Mouse (Mus musculus): ENCODE measurements around the gene Rnf103. TPM values are rescaled to one million over a fixed set of nuclear protein-coding genes. Genes with fewer than 3 reads are reported as not detected.
A peak's percentile ranks its signal among the peaks of the same experiment; 100 is the strongest.

Gene Rnf103
- polyA plus RNA-seq, 1 experiment from 2014 or later, result 18.9 TPM

- DNase-seq (ENCODE audit: low spot score) (peak; percentile 95), ATAC-seq (peak; percentile 99)
- 3% methylated on average over 59 of the region's 59 CpGs for WGBS
- peak within 1 kb of the TSS; percentile 60 for H3K4me2 ChIP-seq (replicated peaks; ENCODE audit: low read depth, low read length)
- TF ChIP-seq EP300 (IDR thresholded peaks at IDR 0.05), result peak; percentile 41
- no peak for TF ChIP-seq CTCF (IDR thresholded peaks at IDR 0.05)
- H3K9ac ChIP-seq (replicated peaks; ENCODE audit: low read depth), result peak within 1 kb of the TSS; percentile 98
- H3K27me3 ChIP-seq (replicated peaks; ENCODE audit: insufficient read depth, low read length), result no peaks in the 10 kb centered on the region
- peak within 1 kb of the TSS; percentile 92 for H3K4me3 ChIP-seq (ENCODE audit: low read depth, low read length)
- H3K36me3 ChIP-seq (ENCODE audit: insufficient read depth, low read length), result no peaks in the 10 kb centered on the region
- H3K4me1 ChIP-seq (ENCODE audit: insufficient read depth, low read depth, low read length), result no peaks in the 10 kb centered on the region; the same call in 1 of the 2 replicates
- H3K9me3 ChIP-seq (ENCODE audit: low read length), result no peaks in the 10 kb centered on the region
- H3K27ac ChIP-seq (ENCODE audit: low read length), result peak within 1 kb of the TSS; percentile 99
Observed at GRCm38 (mm10) chr6:71543686-71544499, 50.2 kb downstream of the Rnf103 start, which contains the start of gene Chmp3. TSS of gene Chmp3 (plus strand) at chr6:71543797.

DNA sequence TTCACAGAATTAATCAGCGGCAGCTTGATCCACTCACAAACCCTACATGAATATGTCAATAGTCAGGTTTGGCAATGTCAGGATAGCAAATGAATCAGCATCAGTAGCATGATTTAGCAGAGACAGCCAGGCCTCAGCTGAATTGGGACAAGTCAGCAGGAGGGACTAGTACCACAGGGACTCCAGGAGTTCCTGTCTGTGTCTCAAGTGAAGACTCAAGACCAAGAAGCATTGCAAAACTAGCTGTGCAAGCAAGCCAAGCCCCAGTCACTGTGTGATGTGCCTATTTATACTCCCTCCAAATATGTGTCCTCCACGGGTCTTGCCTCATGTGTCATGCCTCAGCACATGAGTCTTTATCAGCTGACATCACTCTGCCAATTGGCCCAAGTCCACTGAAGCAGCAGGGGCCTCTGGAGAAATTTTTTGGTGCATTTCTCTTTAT, 61.8 kb downstream of the Rnf103 start:
- 64% methylated on average over 2 of the region's 2 CpGs for WGBS
- Histone ChIP-seq H3K27ac (ENCODE audit: low read length) (no peak overlapping the region), H3K4me3 (ENCODE audit: low read depth, low read length) (no peak overlapping the region), H3K36me3 (ENCODE audit: insufficient read depth, low read length) (peaks cover 3% of the 10 kb centered on the region; the same call in 1 of the 2 replicates), H3K27me3 (replicated peaks; ENCODE audit: insufficient read depth, low read length) (no peaks in the 10 kb centered on the region), H3K9ac (replicated peaks; ENCODE audit: low read depth) (no peak overlapping the region), H3K9me3 (ENCODE audit: low read length) (no peaks in the 10 kb centered on the region), H3K4me2 (replicated peaks; ENCODE audit: low read depth, low read length) (no peak overlapping the region), H3K4me1 (ENCODE audit: insufficient read depth, low read depth, low read length) (no peaks in the 10 kb centered on the region)
- DNase-seq (ENCODE audit: low spot score) (peak; percentile 11), ATAC-seq (peak; percentile 41; the same call in 1 of the 2 replicates)
- TF ChIP-seq EP300 (IDR thresholded peaks at IDR 0.05), result no peak
- no peak for TF ChIP-seq CTCF (IDR thresholded peaks at IDR 0.05)

- Histone ChIP-seq H3K27me3 (replicated peaks; ENCODE audit: insufficient read depth, low read length) (no peaks in the 10 kb centered on the region), H3K27ac (ENCODE audit: low read length) (no peak overlapping the region), H3K9me3 (ENCODE audit: low read length) (no peaks in the 10 kb centered on the region), H3K4me1 (ENCODE audit: insufficient read depth, low read depth, low read length) (no peaks in the 10 kb centered on the region), H3K4me3 (ENCODE audit: low read depth, low read length) (no peak overlapping the region), H3K9ac (replicated peaks; ENCODE audit: low read depth) (no peak overlapping the region), H3K36me3 (ENCODE audit: insufficient read depth, low read length) (peaks cover 6% of the 10 kb centered on the region; the same call in 1 of the 2 replicates), H3K4me2 (replicated peaks; ENCODE audit: low read depth, low read length) (no peak overlapping the region)
- no peak for TF ChIP-seq CTCF (IDR thresholded peaks at IDR 0.05)
- no peak for TF ChIP-seq EP300 (IDR thresholded peaks at IDR 0.05)
- ATAC-seq (no peak), DNase-seq (ENCODE audit: low spot score) (no peak)
- WGBS, result 91% methylated on average over 2 of the region's 2 CpGs
Observed at GRCm38 (mm10) chr6:71556826-71557225, 63.1 kb downstream of the Rnf103 start.

Other genes starting within 250 kb of the Rnf103 start
- gene Krcc1, start 222.2 kb upstream of the Rnf103 start, polyA plus RNA-seq (2015; fragmentation: Nextera tagmentation; extraction: Ambion mirVana), result 72.3 and 80.6 TPM in 2 replicates
- 0.80 and 1.2 TPM in 2 replicates for gene Smyd1, start 171.7 kb upstream of the Rnf103 start, polyA plus RNA-seq (2015; fragmentation: Nextera tagmentation; extraction: Ambion mirVana)
- 0.23 and 0.24 TPM in 2 replicates for gene Cd8b1, start 171.1 kb upstream of the Rnf103 start, polyA plus RNA-seq (2015; fragmentation: Nextera tagmentation; extraction: Ambion mirVana)
- gene Cd8a, start 120.5 kb upstream of the Rnf103 start, polyA plus RNA-seq (2015; fragmentation: Nextera tagmentation; extraction: Ambion mirVana), result 0.10 TPM in 1 of 2 replicates, not detected in the other
- gene Rmnd5a, start 53.3 kb upstream of the Rnf103 start, polyA plus RNA-seq (2015; fragmentation: Nextera tagmentation; extraction: Ambion mirVana), result 12.5 and 13.0 TPM in 2 replicates
- 82.5 and 83.4 TPM in 2 replicates for gene Chmp3, start 49.9 kb downstream of the Rnf103 start, polyA plus RNA-seq (2015; fragmentation: Nextera tagmentation; extraction: Ambion mirVana)
- 23.8 and 24.4 TPM in 2 replicates for gene Kdm3a, start 139.1 kb downstream of the Rnf103 start, polyA plus RNA-seq (2015; fragmentation: Nextera tagmentation; extraction: Ambion mirVana)
- 12.6 and 13.4 TPM in 2 replicates for gene Reep1, start 213.7 kb downstream of the Rnf103 start, polyA plus RNA-seq (2015; fragmentation: Nextera tagmentation; extraction: Ambion mirVana)

All from lung, postnatal 0 days (tissue).